Mouse (Mus musculus): ENCODE data around the gene Olfr582. TPM values are rescaled to one million over a fixed set of nuclear protein-coding genes. Genes with fewer than 3 reads are reported as not detected.

The Olfr582 gene
- total RNA-seq (2021) = not detected
- long read RNA-seq, experiment 1 = 0 reads
- long read RNA-seq, experiment 2 = 0 reads

- DNase-seq = no peak
- intact Hi-C loops (cut with DNase I) = no loop called here
Measured at GRCm38 (mm10) chr7:103037724-103038123, at the start of gene Olfr582. Gene Olfr582, plus strand, starts transcription at chr7:103038024.

GRCm38 (mm10) chr7:102989224-102989623 lies 48.6 kb upstream of the Olfr582 start, which contains the start of gene Olfr578:
Gene Olfr578, minus strand, starts transcription at chr7:102989324.
- intact Hi-C loops (cut with DNase I) = no loop called here
- DNase-seq = no peak

- intact Hi-C loops (cut with DNase I) = no loop called here
- no peak for DNase-seq
Measured at GRCm38 (mm10) chr7:103051000-103051399, 13.2 kb downstream of the Olfr582 start, which contains the start of gene Olfr583. Gene Olfr583, plus strand, starts transcription at chr7:103051300.

GRCm38 (mm10) chr7:103081585-103081984 lies 43.8 kb downstream of the Olfr582 start, which contains the start of gene Olfr584:
Gene Olfr584, plus strand, starts transcription at chr7:103081885.
- no peak for DNase-seq
- intact Hi-C loops (cut with DNase I) = no loop called here

Other genes with a start within 250 kb of the Olfr582 start
- not detected for gene Olfr564, start 234.5 kb upstream of the Olfr582 start, total RNA-seq (2021)
- gene Olfr566, start 179.3 kb upstream of the Olfr582 start, total RNA-seq (2021) = not detected
- gene Olfr568, start 160.9 kb upstream of the Olfr582 start, total RNA-seq (2021) = not detected
- gene Olfr569, start 147.1 kb upstream of the Olfr582 start, total RNA-seq (2021) = not detected
- gene Olfr570, start 143.4 kb upstream of the Olfr582 start, total RNA-seq (2021) = not detected
- not detected for gene Olfr571, start 120.5 kb upstream of the Olfr582 start, total RNA-seq (2021)
- not detected for gene Olfr572, start 113.6 kb upstream of the Olfr582 start, total RNA-seq (2021)
- gene Olfr573-ps1, start 95.4 kb upstream of the Olfr582 start, total RNA-seq (2021) = not detected
- gene Olfr574, start 89.6 kb upstream of the Olfr582 start, total RNA-seq (2021) = not detected
- not detected for gene Olfr575, start 79.2 kb upstream of the Olfr582 start, total RNA-seq (2021)
- not detected for gene Olfr576, start 75.4 kb upstream of the Olfr582 start, total RNA-seq (2021)
- not detected for gene Olfr577, start 62.1 kb upstream of the Olfr582 start, total RNA-seq (2021)
- not detected for gene Olfr578, start 48.7 kb upstream of the Olfr582 start, total RNA-seq (2021)
- not detected for gene Olfr583, start 13.3 kb downstream of the Olfr582 start, total RNA-seq (2021)
- not detected for gene Olfr584, start 43.9 kb downstream of the Olfr582 start, total RNA-seq (2021)
- not detected for gene Olfr585, start 59.7 kb downstream of the Olfr582 start, total RNA-seq (2021)
- gene Olfr586, start 87.6 kb downstream of the Olfr582 start, total RNA-seq (2021) = not detected
- gene Olfr588-ps1, start 102.9 kb downstream of the Olfr582 start, total RNA-seq (2021) = not detected
- gene Olfr589, start 118.3 kb downstream of the Olfr582 start, total RNA-seq (2021) = not detected
- gene Olfr591, start 140.3 kb downstream of the Olfr582 start, total RNA-seq (2021) = not detected
- gene Olfr592, start 146.8 kb downstream of the Olfr582 start, total RNA-seq (2021) = not detected
- not detected for gene Olfr593, start 173.8 kb downstream of the Olfr582 start, total RNA-seq (2021)
- not detected for gene Olfr594, start 179.0 kb downstream of the Olfr582 start, total RNA-seq (2021)
- not detected for gene Usp17ld, start 214.5 kb downstream of the Olfr582 start, total RNA-seq (2021)